Mouse (Mus musculus): Measurements from ENCODE around the gene Cblb. TPM values are rescaled to one million over a fixed set of nuclear protein-coding genes. Genes with fewer than 3 reads are reported as not detected.

Gene Cblb
- polyA plus RNA-seq, 1 experiment from 2014 or later: 16.8 TPM

DNA sequence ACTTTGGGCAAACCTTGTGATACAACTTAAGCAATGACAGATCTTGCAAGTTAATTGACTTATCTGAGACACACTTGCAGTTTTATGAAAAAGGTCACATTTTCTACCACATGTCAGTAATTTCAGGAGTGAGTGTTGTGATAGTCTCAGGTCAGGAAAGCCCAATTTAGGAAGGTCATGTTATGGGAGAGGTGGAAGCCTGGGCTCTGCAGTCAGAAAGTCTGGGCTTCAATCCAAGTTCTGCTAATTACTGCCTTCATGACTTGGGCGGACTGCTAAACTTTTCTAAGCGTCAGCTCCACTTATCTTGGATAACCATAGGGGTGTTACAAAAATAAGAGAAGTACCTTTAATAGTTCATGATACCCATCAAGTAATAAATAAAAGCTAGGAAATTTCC is 22.6 kb upstream of the Cblb start:
- Histone ChIP-seq H3K4me1 (ENCODE audit: control insufficient read depth, insufficient read depth, low read length) (no peaks in the 10 kb centered on the region), H3K4me2 (ENCODE audit: low read length) (no peak overlapping the region), H3K36me3 (ENCODE audit: control insufficient read depth, insufficient read depth, low read length) (no peaks in the 10 kb centered on the region), H3K27ac (ENCODE audit: low read depth, low read length) (no peak overlapping the region), H3K9ac (ENCODE audit: low read length) (no peak overlapping the region), H3K4me3 (ENCODE audit: low read depth, low read length) (no peak overlapping the region), H3K9me3 (replicated peaks; ENCODE audit: control insufficient read depth, low read length) (no peaks in the 10 kb centered on the region), H3K27me3 (replicated peaks; ENCODE audit: control insufficient read depth, insufficient read depth, low read length) (no peaks in the 10 kb centered on the region)
- DNase-seq (ENCODE audit: low spot score) (peak; percentile 13), ATAC-seq (no peak)
- WGBS: 50% methylated on average over 2 of the region's 2 CpGs

DNA sequence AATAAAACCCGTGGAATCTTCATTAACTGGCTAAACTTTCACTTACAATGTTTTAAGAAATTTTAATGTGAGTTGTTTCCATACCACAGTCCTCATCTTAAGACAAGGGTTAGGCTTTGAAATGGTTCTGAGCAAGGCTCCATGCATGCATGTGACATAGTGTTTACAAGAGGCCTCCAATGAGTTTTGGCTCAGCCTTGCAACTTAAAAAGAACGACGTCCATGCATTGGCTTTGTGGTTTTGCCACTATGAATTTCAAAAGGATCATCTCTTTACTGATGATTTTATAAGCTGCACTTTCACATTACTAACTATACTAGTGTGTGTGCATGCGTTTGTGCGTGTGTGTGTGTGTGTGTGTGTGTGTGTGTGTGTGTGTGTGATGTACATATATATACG is 21.6 kb upstream of the Cblb start:
- H3K4me3 ChIP-seq (ENCODE audit: low read depth, low read length): no peak overlapping the region
- no peak for DNase-seq (ENCODE audit: low spot score)
- H3K4me2 ChIP-seq (ENCODE audit: low read length): no peak overlapping the region
- no peak for ATAC-seq
- H3K27ac ChIP-seq (ENCODE audit: low read depth, low read length): no peak overlapping the region
- H3K36me3 ChIP-seq (ENCODE audit: control insufficient read depth, insufficient read depth, low read length): no peaks in the 10 kb centered on the region
- H3K27me3 ChIP-seq (replicated peaks; ENCODE audit: control insufficient read depth, insufficient read depth, low read length): no peaks in the 10 kb centered on the region
- 89% methylated on average over 6 of the region's 6 CpGs for WGBS
- no peaks in the 10 kb centered on the region for H3K9me3 ChIP-seq (replicated peaks; ENCODE audit: control insufficient read depth, low read length)
- no peaks in the 10 kb centered on the region for H3K4me1 ChIP-seq (ENCODE audit: control insufficient read depth, insufficient read depth, low read length)
- H3K9ac ChIP-seq (ENCODE audit: low read length): no peak overlapping the region

DNA sequence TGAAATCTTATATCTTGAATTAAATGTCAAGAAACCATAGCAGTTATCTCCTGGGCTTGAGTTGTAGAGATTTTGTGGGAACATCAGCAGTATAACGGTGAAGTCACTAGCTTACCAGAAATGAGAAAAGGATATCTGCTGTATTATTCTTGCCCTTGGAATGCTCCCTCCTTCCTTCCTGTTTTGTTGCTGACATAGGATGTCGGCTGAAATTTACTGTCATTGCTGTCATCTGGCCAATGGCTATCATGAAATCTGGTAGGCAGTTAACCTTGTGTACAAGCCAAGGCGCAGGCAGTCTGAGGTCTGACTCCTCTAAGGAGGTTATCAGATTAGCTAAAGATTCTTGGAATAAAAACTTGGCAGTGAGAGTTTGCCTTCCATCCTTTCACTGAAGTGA is 18.0 kb upstream of the Cblb start:
- H3K27ac ChIP-seq (ENCODE audit: low read depth, low read length): no peak overlapping the region
- H3K36me3 ChIP-seq (ENCODE audit: control insufficient read depth, insufficient read depth, low read length): no peaks in the 10 kb centered on the region
- H3K4me2 ChIP-seq (ENCODE audit: low read length): no peak overlapping the region
- WGBS: 94% methylated on average over 3 of the region's 3 CpGs
- H3K4me3 ChIP-seq (ENCODE audit: low read depth, low read length): no peak overlapping the region
- H3K4me1 ChIP-seq (ENCODE audit: control insufficient read depth, insufficient read depth, low read length): no peaks in the 10 kb centered on the region
- no peak for ATAC-seq
- no peaks in the 10 kb centered on the region for H3K9me3 ChIP-seq (replicated peaks; ENCODE audit: control insufficient read depth, low read length)
- H3K27me3 ChIP-seq (replicated peaks; ENCODE audit: control insufficient read depth, insufficient read depth, low read length): no peaks in the 10 kb centered on the region
- no peak overlapping the region for H3K9ac ChIP-seq (ENCODE audit: low read length)
- no peak for DNase-seq (ENCODE audit: low spot score)

DNA sequence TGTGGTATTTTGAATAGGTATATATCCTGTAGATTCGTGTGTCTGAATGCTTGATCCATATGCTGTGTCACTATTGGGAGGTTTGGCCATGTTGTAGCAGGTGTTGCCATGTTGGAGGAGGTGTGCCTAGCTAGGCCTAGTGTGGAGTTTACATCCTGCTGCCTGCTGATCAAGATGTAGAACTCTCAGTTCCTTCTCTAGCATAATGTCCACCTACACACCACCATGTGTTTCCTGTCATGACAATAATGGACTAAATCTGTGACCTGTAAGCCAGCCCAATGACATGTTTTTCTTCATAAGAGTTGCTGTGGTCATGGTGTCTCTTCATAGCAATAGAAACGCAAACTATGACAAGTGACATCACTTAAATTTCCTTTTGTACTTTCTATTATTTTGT is 17.2 kb upstream of the Cblb start:
- H3K4me3 ChIP-seq (ENCODE audit: low read depth, low read length): no peak overlapping the region
- no peak overlapping the region for H3K4me2 ChIP-seq (ENCODE audit: low read length)
- ATAC-seq (no peak), DNase-seq (ENCODE audit: low spot score) (no peak)
- no peaks in the 10 kb centered on the region for H3K9me3 ChIP-seq (replicated peaks; ENCODE audit: control insufficient read depth, low read length)
- no peaks in the 10 kb centered on the region for H3K27me3 ChIP-seq (replicated peaks; ENCODE audit: control insufficient read depth, insufficient read depth, low read length)
- no peaks in the 10 kb centered on the region for H3K36me3 ChIP-seq (ENCODE audit: control insufficient read depth, insufficient read depth, low read length)
- no peak overlapping the region for H3K27ac ChIP-seq (ENCODE audit: low read depth, low read length)
- WGBS: 88% methylated on average over 2 of the region's 2 CpGs
- no peak overlapping the region for H3K9ac ChIP-seq (ENCODE audit: low read length)
- H3K4me1 ChIP-seq (ENCODE audit: control insufficient read depth, insufficient read depth, low read length): no peaks in the 10 kb centered on the region

DNA sequence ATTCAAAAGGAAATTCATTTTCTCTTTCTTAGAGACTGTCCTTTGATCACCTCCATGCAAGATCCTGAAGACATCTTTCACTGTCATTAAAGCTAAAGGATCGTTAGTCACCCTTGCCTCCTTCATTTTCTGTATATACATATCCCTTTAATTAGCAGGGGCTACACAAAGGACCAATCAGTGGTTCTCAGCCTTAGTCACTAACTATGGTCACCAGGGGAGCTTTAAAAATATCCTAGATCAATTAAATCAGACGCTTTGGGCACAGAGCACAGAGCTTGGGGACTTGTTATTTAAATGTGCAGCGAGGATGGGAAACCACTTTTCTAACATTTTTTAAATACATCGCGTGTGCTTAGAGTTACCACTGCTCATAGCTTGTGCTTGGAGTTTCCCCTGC is 7.6 kb upstream of the Cblb start:
- no peak overlapping the region for H3K27ac ChIP-seq (ENCODE audit: low read depth, low read length)
- ATAC-seq (no peak), DNase-seq (ENCODE audit: low spot score) (no peak)
- H3K9ac ChIP-seq (ENCODE audit: low read length): no peak overlapping the region
- H3K9me3 ChIP-seq (replicated peaks; ENCODE audit: control insufficient read depth, low read length): no peaks in the 10 kb centered on the region
- 28% methylated on average over 5 of the region's 5 CpGs for WGBS
- no peak overlapping the region for H3K4me2 ChIP-seq (ENCODE audit: low read length)
- no peaks in the 10 kb centered on the region for H3K4me1 ChIP-seq (ENCODE audit: control insufficient read depth, insufficient read depth, low read length)
- H3K36me3 ChIP-seq (ENCODE audit: control insufficient read depth, insufficient read depth, low read length): no peaks in the 10 kb centered on the region
- H3K27me3 ChIP-seq (replicated peaks; ENCODE audit: control insufficient read depth, insufficient read depth, low read length): no peaks in the 10 kb centered on the region
- no peak overlapping the region for H3K4me3 ChIP-seq (ENCODE audit: low read depth, low read length)

DNA sequence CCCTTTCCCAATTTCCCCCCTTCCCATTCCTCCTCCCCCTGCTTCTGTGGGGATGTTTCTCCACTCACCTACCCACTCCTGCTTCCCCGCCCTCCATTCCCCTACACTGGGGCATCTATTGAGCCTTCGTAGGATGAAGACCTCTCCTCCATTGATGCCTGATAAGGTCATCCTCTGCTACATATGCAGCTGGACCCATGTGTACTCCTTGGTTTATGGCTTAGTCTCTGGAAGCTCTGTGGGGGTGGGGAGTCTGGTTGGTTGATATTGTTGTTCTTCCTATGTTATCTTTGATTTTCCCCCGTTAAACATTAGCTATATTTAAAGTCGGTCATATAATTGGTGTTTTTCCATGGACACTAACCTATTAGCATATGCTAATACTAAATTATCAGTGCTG is 3.7 kb upstream of the Cblb start:
- no peak overlapping the region for H3K4me2 ChIP-seq (ENCODE audit: low read length)
- no peaks in the 10 kb centered on the region for H3K9me3 ChIP-seq (replicated peaks; ENCODE audit: control insufficient read depth, low read length)
- no peaks in the 10 kb centered on the region for H3K27me3 ChIP-seq (replicated peaks; ENCODE audit: control insufficient read depth, insufficient read depth, low read length)
- no peak for DNase-seq (ENCODE audit: low spot score)
- H3K4me1 ChIP-seq (ENCODE audit: control insufficient read depth, insufficient read depth, low read length): peaks cover 3% of the 10 kb centered on the region; the same call in 1 of the 2 replicates
- no peak overlapping the region for H3K4me3 ChIP-seq (ENCODE audit: low read depth, low read length)
- 87% methylated on average over 4 of the region's 4 CpGs for WGBS
- no peaks in the 10 kb centered on the region for H3K36me3 ChIP-seq (ENCODE audit: control insufficient read depth, insufficient read depth, low read length)
- H3K9ac ChIP-seq (ENCODE audit: low read length): no peak overlapping the region
- no peak overlapping the region for H3K27ac ChIP-seq (ENCODE audit: low read depth, low read length)
- ATAC-seq: no peak

DNA sequence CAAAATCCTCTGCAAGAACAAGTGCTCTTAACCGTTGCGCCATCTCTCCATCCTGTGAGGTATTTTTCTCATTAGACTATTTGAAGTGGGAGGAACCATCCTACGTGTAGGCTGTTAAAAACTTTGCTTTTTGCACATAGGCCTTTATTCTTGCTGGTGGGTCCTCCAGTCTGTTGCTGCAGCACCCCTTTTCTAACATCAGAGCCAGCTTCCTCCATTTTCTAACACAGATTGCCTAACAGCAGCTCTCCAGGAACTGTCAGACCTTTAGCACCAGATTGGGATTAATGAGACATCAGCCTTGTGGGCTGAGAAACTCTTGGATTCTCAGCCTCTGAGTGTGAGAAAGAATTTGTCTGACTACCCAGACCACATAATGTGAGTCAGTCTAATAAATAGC is 2.0 kb upstream of the Cblb start:
- ATAC-seq: no peak
- H3K9me3 ChIP-seq (replicated peaks; ENCODE audit: control insufficient read depth, low read length): no peaks in the 10 kb centered on the region
- H3K4me3 ChIP-seq (ENCODE audit: low read depth, low read length): no peak overlapping the region
- no peak overlapping the region for H3K27ac ChIP-seq (ENCODE audit: low read depth, low read length)
- DNase-seq (ENCODE audit: low spot score): no peak
- peaks cover 12% of the 10 kb centered on the region for H3K4me1 ChIP-seq (ENCODE audit: control insufficient read depth, insufficient read depth, low read length)
- no peak overlapping the region for H3K4me2 ChIP-seq (ENCODE audit: low read length)
- H3K27me3 ChIP-seq (replicated peaks; ENCODE audit: control insufficient read depth, insufficient read depth, low read length): no peaks in the 10 kb centered on the region
- H3K9ac ChIP-seq (ENCODE audit: low read length): no peak overlapping the region
- no peaks in the 10 kb centered on the region for H3K36me3 ChIP-seq (ENCODE audit: control insufficient read depth, insufficient read depth, low read length)
- WGBS: 88% methylated on average over 3 of the region's 3 CpGs

DNA sequence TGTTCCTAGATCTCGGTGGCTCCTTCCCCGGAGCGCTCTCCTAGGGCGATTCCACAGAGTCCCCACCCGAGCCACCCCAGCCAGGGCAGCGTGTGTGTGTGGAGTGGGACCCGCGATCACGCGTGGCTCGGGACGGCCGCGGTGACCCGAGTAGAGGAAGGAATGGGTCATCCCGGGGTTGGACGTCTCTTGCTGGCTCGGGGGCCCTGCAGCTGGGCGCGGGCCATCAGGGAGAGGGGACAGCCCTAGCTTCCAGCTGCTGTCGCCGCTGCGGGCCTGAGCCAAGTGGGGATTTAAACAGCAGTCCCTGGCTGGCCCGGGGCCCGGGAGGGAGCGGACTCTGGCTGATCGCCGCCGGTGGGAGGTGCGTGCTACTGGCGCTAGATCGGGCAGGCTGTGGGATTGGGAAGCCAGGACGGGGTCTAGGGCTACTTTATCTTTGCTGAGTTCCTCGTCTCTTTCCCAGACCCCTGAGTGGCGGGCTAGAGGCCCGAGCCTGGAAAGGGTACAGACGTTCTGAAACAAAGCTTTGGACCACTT is 757 bp downstream of the Cblb start:
- peak overlapping the region; percentile 93 for H3K9ac ChIP-seq (ENCODE audit: low read length)
- ATAC-seq (peak; percentile 80), DNase-seq (ENCODE audit: low spot score) (peak; percentile 87)
- 0% methylated on average over 36 of the region's 37 CpGs for WGBS
- H3K4me2 ChIP-seq (ENCODE audit: low read length): peak overlapping the region; percentile 67
- peaks cover 23% of the 10 kb centered on the region for H3K4me1 ChIP-seq (ENCODE audit: control insufficient read depth, insufficient read depth, low read length)
- H3K36me3 ChIP-seq (ENCODE audit: control insufficient read depth, insufficient read depth, low read length): peaks cover 22% of the 10 kb centered on the region; the same call in 1 of the 2 replicates
- no peaks in the 10 kb centered on the region for H3K27me3 ChIP-seq (replicated peaks; ENCODE audit: control insufficient read depth, insufficient read depth, low read length)
- H3K27ac ChIP-seq (ENCODE audit: low read depth, low read length): peak overlapping the region; percentile 97
- no peaks in the 10 kb centered on the region for H3K9me3 ChIP-seq (replicated peaks; ENCODE audit: control insufficient read depth, low read length)
- peak overlapping the region; percentile 96 for H3K4me3 ChIP-seq (ENCODE audit: low read depth, low read length)

DNA sequence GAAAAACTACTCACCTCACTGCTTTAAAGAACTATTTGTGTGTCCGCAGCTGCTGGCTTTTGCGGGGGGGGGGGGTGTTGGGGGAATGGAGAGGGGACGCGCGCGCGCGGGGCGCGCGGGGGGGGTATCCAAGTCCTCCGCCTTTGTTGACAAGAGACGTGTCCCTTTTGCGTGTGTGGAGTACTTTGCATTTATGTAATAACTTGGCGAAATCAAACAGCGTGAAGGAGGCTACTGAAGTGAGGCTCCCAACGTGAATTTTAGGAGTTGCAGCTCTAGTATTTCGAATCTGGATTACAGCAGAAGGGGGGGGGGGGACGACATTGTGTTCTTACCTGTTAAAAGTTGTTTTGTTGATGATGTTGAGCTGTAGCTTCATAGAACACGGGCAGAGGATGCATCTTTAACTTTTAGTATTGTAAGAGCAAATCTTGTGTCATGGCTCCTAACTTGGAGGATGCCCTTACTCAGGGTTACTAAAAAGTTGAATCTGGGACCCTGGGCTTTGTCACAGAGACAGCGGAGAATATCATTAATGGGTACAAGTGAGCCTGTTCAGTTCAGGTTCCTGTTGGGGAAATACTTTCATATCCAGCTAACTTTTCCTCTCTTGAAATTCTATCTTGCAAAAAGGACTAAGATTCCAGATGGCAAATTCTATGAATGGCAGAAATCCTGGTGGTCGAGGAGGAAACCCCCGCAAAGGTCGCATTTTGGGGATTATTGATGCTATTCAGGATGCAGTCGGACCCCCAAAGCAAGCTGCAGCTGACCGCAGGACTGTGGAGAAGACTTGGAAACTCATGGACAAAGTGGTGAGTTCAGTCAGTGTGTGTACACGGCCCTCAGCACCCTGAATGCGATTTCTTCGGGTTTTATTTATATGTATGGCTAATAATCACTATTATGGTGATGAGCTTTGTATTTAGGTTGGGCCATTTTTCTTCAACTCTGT is 1.6 kb downstream of the Cblb start:
- Histone ChIP-seq H3K36me3 (ENCODE audit: control insufficient read depth, insufficient read depth, low read length) (peaks cover 22% of the 10 kb centered on the region; the same call in 1 of the 2 replicates), H3K9me3 (replicated peaks; ENCODE audit: control insufficient read depth, low read length) (no peaks in the 10 kb centered on the region), H3K27ac (ENCODE audit: low read depth, low read length) (peak overlapping the region; percentile 97; the same call in 1 of the 2 replicates), H3K27me3 (replicated peaks; ENCODE audit: control insufficient read depth, insufficient read depth, low read length) (no peaks in the 10 kb centered on the region), H3K9ac (ENCODE audit: low read length) (peak overlapping the region; percentile 93), H3K4me2 (ENCODE audit: low read length) (peak overlapping the region; percentile 67), H3K4me1 (ENCODE audit: control insufficient read depth, insufficient read depth, low read length) (peaks cover 23% of the 10 kb centered on the region), H3K4me3 (ENCODE audit: low read depth, low read length) (peak overlapping the region; percentile 96)
- ATAC-seq: no peak
- WGBS: 7% methylated on average over 29 of the region's 29 CpGs
- peak; percentile 45 for DNase-seq (ENCODE audit: low spot score)
